Mouse (Mus musculus): Measurements from ENCODE around the gene Dab1. TPM values are rescaled to one million over a fixed set of nuclear protein-coding genes. Genes with fewer than 3 reads are reported as not detected.

The Dab1 gene
- polyA plus RNA-seq, 1 experiment = 35.8 TPM

DNA sequence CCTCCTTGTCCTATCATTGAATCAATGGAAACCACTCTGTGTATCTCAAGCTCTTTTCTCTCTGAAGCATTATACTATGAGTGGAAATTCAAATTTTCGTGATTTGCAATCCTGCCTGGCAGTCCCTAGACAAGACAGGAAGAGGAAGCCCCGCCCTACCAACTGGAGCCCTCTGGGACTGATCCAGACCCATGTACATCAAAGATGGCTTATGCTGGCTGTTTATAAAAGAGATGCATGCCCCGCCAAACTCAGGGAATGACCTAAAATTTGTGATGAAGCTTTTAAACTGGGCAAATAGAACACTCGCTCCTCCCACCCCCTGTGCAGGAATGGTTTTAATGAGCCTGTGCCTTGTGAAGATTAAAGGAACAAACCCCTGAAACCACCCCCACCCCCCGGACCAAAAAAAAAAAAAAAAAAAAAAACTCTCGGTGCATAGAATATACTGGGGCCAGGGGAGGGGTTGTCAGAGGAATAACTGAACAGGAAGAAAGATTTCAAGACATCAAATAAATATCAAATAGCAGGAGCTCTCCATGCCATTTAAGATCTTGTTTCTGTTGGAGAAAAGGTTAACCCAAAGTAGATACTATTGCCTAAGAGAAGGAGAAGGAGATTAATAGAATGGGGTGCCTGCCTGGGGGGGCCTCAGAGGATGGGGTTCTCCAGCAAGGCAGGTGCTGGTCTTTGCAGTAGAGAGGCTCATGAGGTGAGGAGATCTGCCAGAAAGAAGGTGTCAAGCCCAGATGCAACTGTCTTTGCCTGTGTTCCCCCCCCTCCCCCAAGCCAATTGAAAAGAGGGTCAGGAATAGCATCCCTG is 1024.6 kb downstream of the Dab1 start:
- peaks cover 12% of the 10 kb centered on the region; the same call in 1 of the 2 replicates for H3K4me1 ChIP-seq (ENCODE audit: control insufficient read depth, insufficient read depth, low read length)
- DNase-seq = peak; percentile 84 to 92
- TF ChIP-seq POLR2A (IDR thresholded peaks at IDR 0.05; ENCODE audit: borderline replicate concordance, insufficient read depth, low read length) (no peak), CTCF (IDR thresholded peaks at IDR 0.05; ENCODE audit: borderline replicate concordance, insufficient read depth, low read depth, low read length) (no peak)
- no peaks in the 10 kb centered on the region for H3K27me3 ChIP-seq (ENCODE audit: control insufficient read depth, insufficient read depth, low read length)
- peak overlapping the region; percentile 56 for H3K27ac ChIP-seq (ENCODE audit: insufficient read depth, low read length)
- H3K4me3 ChIP-seq (replicated peaks; ENCODE audit: insufficient read depth, low read depth, low read length) = no peak overlapping the region
- 5% methylated on average over 6 of the region's 6 CpGs for WGBS

DNA sequence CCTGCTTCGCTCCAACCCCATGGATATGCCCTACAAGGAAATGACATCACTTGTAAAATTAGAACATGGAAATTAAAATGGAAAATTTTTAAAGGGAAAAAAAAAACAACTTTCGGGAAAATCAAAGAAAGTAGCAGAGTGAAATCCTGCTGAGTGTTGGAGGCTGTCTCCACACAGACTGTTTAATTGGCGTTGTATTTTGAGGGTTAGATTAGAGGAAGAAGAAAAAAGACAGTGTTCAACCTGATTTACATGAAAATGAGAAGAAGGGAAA is 1025.1 kb downstream of the Dab1 start:
- Histone ChIP-seq H3K27ac (ENCODE audit: insufficient read depth, low read length) (peak overlapping the region; percentile 56), H3K27me3 (ENCODE audit: control insufficient read depth, insufficient read depth, low read length) (no peaks in the 10 kb centered on the region), H3K4me3 (replicated peaks; ENCODE audit: insufficient read depth, low read depth, low read length) (no peak overlapping the region), H3K4me1 (ENCODE audit: control insufficient read depth, insufficient read depth, low read length) (peaks cover 12% of the 10 kb centered on the region; the same call in 1 of the 2 replicates)
- 7% methylated on average over 3 of the region's 3 CpGs for WGBS
- TF ChIP-seq POLR2A (IDR thresholded peaks at IDR 0.05; ENCODE audit: borderline replicate concordance, insufficient read depth, low read length) (no peak), CTCF (IDR thresholded peaks at IDR 0.05; ENCODE audit: borderline replicate concordance, insufficient read depth, low read depth, low read length) (no peak)
- no peak for DNase-seq

DNA sequence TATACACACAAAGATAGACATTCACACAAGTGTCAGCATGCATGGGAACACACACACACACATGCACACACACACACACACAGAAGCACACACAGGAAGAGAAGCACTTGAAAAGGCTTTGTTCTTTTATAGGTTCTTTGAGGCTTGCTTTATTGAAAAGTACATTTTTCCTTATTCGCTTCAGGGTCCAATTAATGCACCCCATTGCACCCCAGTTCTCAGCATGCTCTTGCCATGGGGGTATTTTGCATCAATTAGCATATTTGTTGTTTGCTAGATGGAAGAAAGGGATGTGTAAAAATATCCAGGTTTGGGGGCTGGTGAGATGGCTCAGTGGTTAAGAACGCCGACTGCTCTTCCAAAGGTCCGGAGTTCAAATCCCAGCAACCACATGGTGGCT is 1025.7 kb downstream of the Dab1 start:
- no peak for DNase-seq
- no peak overlapping the region for H3K4me3 ChIP-seq (replicated peaks; ENCODE audit: insufficient read depth, low read depth, low read length)
- H3K27ac ChIP-seq (ENCODE audit: insufficient read depth, low read length) = no peak overlapping the region
- 95% methylated on average over 4 of the region's 4 CpGs for WGBS
- peaks cover 12% of the 10 kb centered on the region; the same call in 1 of the 2 replicates for H3K4me1 ChIP-seq (ENCODE audit: control insufficient read depth, insufficient read depth, low read length)
- TF ChIP-seq POLR2A (IDR thresholded peaks at IDR 0.05; ENCODE audit: borderline replicate concordance, insufficient read depth, low read length) (no peak), CTCF (IDR thresholded peaks at IDR 0.05; ENCODE audit: borderline replicate concordance, insufficient read depth, low read depth, low read length) (no peak)
- no peaks in the 10 kb centered on the region for H3K27me3 ChIP-seq (ENCODE audit: control insufficient read depth, insufficient read depth, low read length)

DNA sequence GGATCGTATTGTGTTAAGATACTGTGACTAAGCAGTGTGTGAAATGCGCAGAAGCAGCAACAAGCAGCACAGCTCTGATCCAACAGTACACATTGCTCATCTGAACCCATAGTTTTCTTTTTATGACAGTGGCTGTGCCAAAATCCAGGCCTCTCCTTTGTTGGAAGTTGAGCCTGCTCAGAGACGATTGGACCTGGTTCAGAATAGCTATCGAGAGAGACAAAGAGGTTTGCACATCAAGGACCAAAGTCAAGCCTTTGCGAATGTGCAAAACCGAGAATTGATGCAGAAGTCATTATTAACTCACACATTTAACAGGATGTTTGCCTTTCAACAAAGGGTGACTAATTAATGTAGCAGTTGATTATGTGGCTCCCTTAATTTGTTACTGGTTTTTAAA is 1032.6 kb downstream of the Dab1 start:
- H3K4me1 ChIP-seq (ENCODE audit: control insufficient read depth, insufficient read depth, low read length) = peaks cover 10% of the 10 kb centered on the region; the same call in 1 of the 2 replicates
- no peaks in the 10 kb centered on the region for H3K27me3 ChIP-seq (ENCODE audit: control insufficient read depth, insufficient read depth, low read length)
- DNase-seq = no peak
- H3K27ac ChIP-seq (ENCODE audit: insufficient read depth, low read length) = no peak overlapping the region
- WGBS = 60% methylated on average over 6 of the region's 6 CpGs
- H3K4me3 ChIP-seq (replicated peaks; ENCODE audit: insufficient read depth, low read depth, low read length) = no peak overlapping the region
- TF ChIP-seq CTCF (IDR thresholded peaks at IDR 0.05; ENCODE audit: borderline replicate concordance, insufficient read depth, low read depth, low read length) (no peak), POLR2A (IDR thresholded peaks at IDR 0.05; ENCODE audit: borderline replicate concordance, insufficient read depth, low read length) (no peak)

DNA sequence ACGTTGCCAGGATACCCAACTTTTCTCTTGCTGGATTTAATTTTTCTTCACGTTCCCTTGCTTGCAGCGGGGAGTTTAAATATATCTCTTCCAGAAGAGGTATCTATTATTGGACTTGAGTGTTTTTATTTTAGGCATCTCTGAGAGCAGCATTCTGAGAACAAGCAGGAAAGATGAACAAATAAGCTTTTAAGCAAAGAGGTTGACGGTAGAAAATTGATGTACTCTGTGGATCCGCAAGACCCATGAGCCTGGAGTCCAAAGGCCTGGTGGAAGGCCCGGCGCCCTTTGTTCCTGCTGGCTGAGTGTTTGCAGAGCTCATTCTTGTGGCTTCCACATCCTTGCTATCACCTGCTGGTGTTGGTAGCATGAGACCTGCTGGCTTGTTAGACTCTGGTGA is 1037.6 kb downstream of the Dab1 start:
- Histone ChIP-seq H3K4me3 (replicated peaks; ENCODE audit: insufficient read depth, low read depth, low read length) (no peak overlapping the region), H3K27ac (ENCODE audit: insufficient read depth, low read length) (no peak overlapping the region), H3K27me3 (ENCODE audit: control insufficient read depth, insufficient read depth, low read length) (no peaks in the 10 kb centered on the region), H3K4me1 (ENCODE audit: control insufficient read depth, insufficient read depth, low read length) (peaks cover 24% of the 10 kb centered on the region)
- DNase-seq = no peak
- WGBS = 81% methylated on average over 7 of the region's 7 CpGs
- TF ChIP-seq CTCF (IDR thresholded peaks at IDR 0.05; ENCODE audit: borderline replicate concordance, insufficient read depth, low read depth, low read length) = no peak

DNA sequence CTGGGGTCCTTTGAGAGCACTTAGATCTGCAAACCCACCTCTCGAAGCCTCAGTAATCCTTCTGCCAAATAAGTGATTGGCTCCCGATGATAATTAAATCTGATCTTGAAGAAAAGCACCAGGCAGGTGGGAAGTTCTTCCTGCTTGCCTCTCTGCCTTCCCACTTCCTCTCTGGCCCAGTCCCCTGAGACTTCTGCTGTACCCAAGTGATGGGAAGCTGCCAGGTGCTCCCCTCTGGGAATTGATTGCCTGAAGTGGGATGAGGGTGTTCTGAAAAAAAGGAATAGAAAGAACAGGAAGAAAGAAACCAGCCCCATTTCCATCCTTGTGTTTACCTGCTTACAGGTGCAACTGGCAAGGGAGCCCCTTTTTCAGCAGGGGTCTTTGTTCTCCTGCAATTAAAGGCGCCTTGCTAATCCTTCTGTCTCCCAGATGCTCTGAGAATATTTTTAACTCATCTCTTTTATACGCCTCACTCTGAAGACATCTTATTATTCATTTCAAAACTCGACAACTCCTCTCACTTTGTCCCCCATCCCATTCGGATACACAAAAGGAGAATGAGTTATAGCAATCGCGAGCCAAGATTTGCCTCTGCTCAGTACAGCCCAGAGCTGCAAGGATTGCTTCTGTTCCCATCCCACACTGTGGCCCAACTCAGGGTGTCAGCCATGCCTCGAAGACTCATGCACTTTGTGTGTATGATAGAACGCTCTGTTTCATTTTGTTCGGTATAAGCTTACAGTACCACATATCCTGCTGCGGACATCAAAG is 1043.9 kb downstream of the Dab1 start:
- no peak overlapping the region for H3K27ac ChIP-seq (ENCODE audit: insufficient read depth, low read length)
- WGBS = 76% methylated on average over 12 of the region's 12 CpGs
- H3K4me1 ChIP-seq (ENCODE audit: control insufficient read depth, insufficient read depth, low read length) = peaks cover 2% of the 10 kb centered on the region; the same call in 1 of the 2 replicates
- TF ChIP-seq POLR2A (IDR thresholded peaks at IDR 0.05; ENCODE audit: borderline replicate concordance, insufficient read depth, low read length) (no peak), CTCF (IDR thresholded peaks at IDR 0.05; ENCODE audit: borderline replicate concordance, insufficient read depth, low read depth, low read length) (no peak)
- no peak overlapping the region for H3K4me3 ChIP-seq (replicated peaks; ENCODE audit: insufficient read depth, low read depth, low read length)
- no peaks in the 10 kb centered on the region for H3K27me3 ChIP-seq (ENCODE audit: control insufficient read depth, insufficient read depth, low read length)
- DNase-seq = no peak

DNA sequence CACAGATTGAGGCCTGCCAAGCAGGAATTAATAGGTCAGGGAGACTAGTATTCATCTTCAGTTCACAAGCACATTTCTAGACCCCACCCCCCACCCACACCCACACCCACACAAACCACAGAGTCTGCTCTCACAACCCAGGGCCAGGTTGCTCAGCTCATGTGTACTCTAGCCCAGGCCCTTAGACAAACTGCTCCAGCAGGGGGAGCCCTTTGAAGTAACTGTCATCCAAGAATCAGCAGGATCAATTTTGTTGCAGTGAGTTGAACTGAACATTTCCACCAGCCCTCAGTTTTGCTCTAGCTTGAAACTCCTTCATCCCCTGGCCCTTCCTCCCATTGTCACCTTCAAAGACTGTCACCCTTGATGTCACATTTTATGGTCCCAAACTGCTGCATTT is 1046.4 kb downstream of the Dab1 start:
- Histone ChIP-seq H3K4me3 (replicated peaks; ENCODE audit: insufficient read depth, low read depth, low read length) (no peak overlapping the region), H3K27me3 (ENCODE audit: control insufficient read depth, insufficient read depth, low read length) (no peaks in the 10 kb centered on the region), H3K27ac (ENCODE audit: insufficient read depth, low read length) (no peak overlapping the region), H3K4me1 (ENCODE audit: control insufficient read depth, insufficient read depth, low read length) (no peaks in the 10 kb centered on the region)
- TF ChIP-seq POLR2A (IDR thresholded peaks at IDR 0.05; ENCODE audit: borderline replicate concordance, insufficient read depth, low read length) = no peak
- peak; percentile 44; the same call in 1 of the 2 replicates for TF ChIP-seq CTCF (IDR thresholded peaks at IDR 0.05; ENCODE audit: borderline replicate concordance, insufficient read depth, low read depth, low read length)
- peak in 1 of 2 experiments; percentile 56 for DNase-seq
